Mouse (Mus musculus) neural tube, embryonic 13.5 days (tissue): ENCODE data around the gene Svbp. TPM values are rescaled to one million over a fixed set of nuclear protein-coding genes. Genes with fewer than 3 reads are reported as not detected.

ENCODE experiments used
- ATAC-seq: fragments of 200-750 bp; cut with Nextera tagmentation; 2 replicates; pipeline ENCODE4 v1.8.0; 2017; ENCODE audit warnings: low read depth, mild to moderate bottlenecking, moderate TSS enrichment, moderate library complexity
- H3K27ac ChIP-seq: fragments of 300-500 bp; sonication (generic); replicated peaks from 2 replicates; pipeline ENCODE4 v1.5.1; 2015; ENCODE audit warnings: moderate library complexity, mild to moderate bottlenecking, inconsistent platforms
- H3K27me3 ChIP-seq: fragments of 300-500 bp; sonication (generic); 2 replicates; pipeline ENCODE4 v1.6.1; 2015; ENCODE audit warnings: mild to moderate bottlenecking, inconsistent platforms
- H3K36me3 ChIP-seq: fragments of 300-500 bp; sonication (generic); 2 replicates; pipeline ENCODE4 v1.6.1; 2015; ENCODE audit warnings: mild to moderate bottlenecking, inconsistent platforms
- H3K4me1 ChIP-seq: fragments of 300-500 bp; sonication (generic); replicated peaks from 2 replicates; pipeline ENCODE4 v1.6.1; 2015; ENCODE audit warnings: inconsistent platforms
- H3K4me2 ChIP-seq: fragments of 300-500 bp; sonication (generic); 2 replicates; pipeline ENCODE4 v1.6.1; 2015; ENCODE audit warnings: inconsistent platforms, mild to moderate bottlenecking, moderate library complexity
- H3K4me3 ChIP-seq: fragments of 300-500 bp; sonication (generic); 2 replicates; pipeline ENCODE4 v1.5.1; 2015; ENCODE audit warnings: mild to moderate bottlenecking, inconsistent platforms
- H3K9ac ChIP-seq: fragments of 300-500 bp; sonication (generic); 2 replicates; pipeline ENCODE4 v1.6.1; 2015; ENCODE audit warnings: moderate library complexity, mild to moderate bottlenecking, inconsistent platforms
- H3K9me3 ChIP-seq: fragments of 300-500 bp; sonication (generic); 2 replicates; pipeline ENCODE4 v1.6.1; 2016; ENCODE audit warnings: inconsistent platforms
- WGBS: fragments of 180-500 bp; shearing (Covaris S2); methylation state at CpG from one replicate; pipeline ENCODE4 v1.1.7; 2015; 5-methylcytosine and 5-hydroxymethylcytosine counted together
- polyA plus RNA-seq: library from polyadenylated mRNA; unstranded; fragments of >200 nt; fragmentation: Nextera tagmentation; extraction: Ambion mirVana; gene quantifications from 2 replicates; pipeline ENCODE4 v1.2.1, GENCODE M21; 2015

Svbp gene
- polyA plus RNA-seq, 1 experiment from 2014 or later: 246 TPM

DNA sequence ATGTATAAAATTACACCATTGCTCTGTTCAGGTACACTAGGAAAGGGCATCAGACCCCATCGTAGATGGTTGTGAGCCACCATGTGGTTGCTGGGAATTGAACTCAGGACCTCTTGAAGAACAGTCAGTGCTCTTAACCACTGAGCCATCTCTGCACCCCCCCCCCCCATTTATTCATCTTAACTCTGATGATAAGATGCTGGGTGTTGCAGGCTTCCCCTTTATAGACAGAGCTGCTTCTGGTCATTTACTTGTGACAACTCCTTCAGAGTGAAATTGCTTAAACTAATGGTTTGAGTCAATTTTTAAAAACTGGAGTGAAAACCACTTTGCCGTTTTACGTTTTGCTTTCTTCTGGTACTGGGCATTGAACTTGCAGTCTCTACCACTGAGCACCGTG lies 2.3 kb upstream of the Svbp start:
- whole genome bisulfite sequencing: 83% methylated on average over 4 of the region's 4 CpGs
- H3K4me3 ChIP-seq: no peak overlapping the region
- H3K36me3 ChIP-seq: 0 out of 2 replicates have a peak, but pooled peaks cover 1% of the 10 kb centered on the region
- no peaks in the 10 kb centered on the region for H3K27me3 ChIP-seq
- H3K4me2 ChIP-seq: no peak overlapping the region
- no peak for ATAC-seq
- H3K9me3 ChIP-seq: no peaks in the 10 kb centered on the region
- no peak overlapping the region for H3K27ac ChIP-seq
- peaks cover 22% of the 10 kb centered on the region for H3K4me1 ChIP-seq
- no peak overlapping the region for H3K9ac ChIP-seq

DNA sequence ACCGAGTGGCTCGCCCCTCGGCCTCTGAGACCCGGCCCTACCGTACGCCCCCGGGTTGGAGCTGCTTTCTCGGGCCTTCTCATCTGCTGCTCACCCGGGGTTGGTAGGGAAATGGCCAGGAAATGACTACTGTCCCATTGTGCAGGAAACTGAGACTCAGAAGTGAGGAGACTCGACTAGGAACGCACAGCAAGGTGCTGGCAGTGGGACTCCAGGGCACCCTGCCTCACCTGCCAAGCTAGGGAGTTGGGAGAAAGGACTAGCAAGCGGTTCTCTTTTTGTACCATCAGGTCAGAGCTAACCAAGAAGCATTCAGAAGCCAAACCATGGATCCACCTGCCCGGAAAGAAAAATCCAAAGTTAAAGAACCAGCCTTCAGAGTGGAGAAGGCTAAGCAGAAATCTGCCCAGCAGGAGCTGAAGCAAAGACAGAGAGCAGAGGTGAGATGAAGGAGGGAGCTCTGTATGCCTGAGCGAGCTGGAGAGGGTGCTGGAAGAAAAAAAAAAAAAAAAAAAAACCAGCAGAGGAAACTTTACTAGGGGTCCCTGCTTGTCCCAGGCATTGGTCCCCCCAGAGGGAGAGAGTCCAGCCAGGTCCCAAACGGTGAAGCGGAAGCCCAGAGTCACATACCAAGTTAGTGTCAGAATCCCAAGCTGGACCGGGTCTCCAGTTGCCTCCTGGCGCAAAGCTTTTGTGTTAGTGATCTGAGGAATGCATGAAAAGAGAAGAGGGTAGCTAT lies 645 bp downstream of the Svbp start:
- Histone ChIP-seq H3K9me3 (no peaks in the 10 kb centered on the region), H3K27me3 (no peaks in the 10 kb centered on the region), H3K4me3 (peak overlapping the region; percentile 63), H3K36me3 (peaks cover 18% of the 10 kb centered on the region), H3K27ac (peak overlapping the region; percentile 85), H3K4me1 (peaks cover 31% of the 10 kb centered on the region), H3K9ac (peak overlapping the region; percentile 81), H3K4me2 (peak overlapping the region; percentile 70)
- ATAC-seq: peak; percentile 30; the same call in 1 of the 2 replicates
- 7% methylated on average over 18 of the region's 18 CpGs for WGBS

DNA sequence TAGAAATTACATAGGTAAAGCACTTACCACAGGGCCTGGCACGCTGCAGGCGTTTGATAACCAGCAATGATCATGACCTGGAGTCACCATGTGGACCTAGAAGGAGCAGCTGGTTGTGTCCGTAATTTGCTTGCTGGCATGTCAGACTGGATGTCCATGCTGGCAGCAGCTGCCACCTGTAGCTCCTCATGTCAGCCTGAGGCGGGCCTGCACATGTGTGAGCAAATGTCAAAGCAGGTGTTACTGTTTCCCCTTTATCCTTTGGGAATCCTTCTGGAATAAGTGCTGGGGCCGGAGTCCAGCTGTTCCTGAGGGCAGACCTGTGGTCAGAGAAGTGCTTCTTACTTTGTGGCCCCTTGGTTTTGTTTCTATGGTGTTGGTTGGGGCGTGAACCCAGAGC lies 3.0 kb downstream of the Svbp start:
- H3K4me1 ChIP-seq: peaks cover 31% of the 10 kb centered on the region
- H3K27me3 ChIP-seq: no peaks in the 10 kb centered on the region
- H3K4me2 ChIP-seq: 0 out of 2 replicates have a peak overlapping the region, but pooled peaks have one; percentile 70
- WGBS: 82% methylated on average over 6 of the region's 6 CpGs
- H3K9me3 ChIP-seq: no peaks in the 10 kb centered on the region
- no peak for ATAC-seq
- H3K27ac ChIP-seq: no peak overlapping the region
- H3K4me3 ChIP-seq: no peak overlapping the region
- no peak overlapping the region for H3K9ac ChIP-seq
- H3K36me3 ChIP-seq: peaks cover 35% of the 10 kb centered on the region

DNA sequence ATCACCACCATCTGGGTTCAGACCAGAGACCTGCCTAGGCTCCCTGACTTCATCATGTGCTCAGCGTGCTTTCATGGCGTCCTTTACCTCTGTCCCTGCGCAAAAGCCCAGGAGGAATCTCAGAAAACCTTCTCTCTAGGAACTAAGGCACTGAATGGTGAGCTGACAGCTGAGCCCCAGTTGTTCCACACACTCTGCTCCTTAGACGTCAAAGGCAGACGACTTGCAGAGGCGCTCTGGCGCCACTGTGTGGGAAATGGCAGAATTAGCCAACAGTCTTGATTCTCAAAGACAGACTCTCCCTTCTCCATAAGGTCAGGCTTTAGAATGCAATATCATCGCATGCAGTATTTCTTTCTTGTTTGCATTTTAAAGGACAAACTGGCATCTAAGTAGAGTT lies 9.6 kb downstream of the Svbp start:
- Histone ChIP-seq H3K27me3 (no peaks in the 10 kb centered on the region), H3K36me3 (peaks cover 24% of the 10 kb centered on the region), H3K9me3 (no peaks in the 10 kb centered on the region), H3K9ac (no peak overlapping the region), H3K4me2 (no peak overlapping the region), H3K4me3 (no peak overlapping the region), H3K4me1 (peaks cover 13% of the 10 kb centered on the region), H3K27ac (no peak overlapping the region)
- WGBS: 17% methylated on average over 8 of the region's 8 CpGs
- peak; percentile 74; the same call in 1 of the 2 replicates for ATAC-seq

DNA sequence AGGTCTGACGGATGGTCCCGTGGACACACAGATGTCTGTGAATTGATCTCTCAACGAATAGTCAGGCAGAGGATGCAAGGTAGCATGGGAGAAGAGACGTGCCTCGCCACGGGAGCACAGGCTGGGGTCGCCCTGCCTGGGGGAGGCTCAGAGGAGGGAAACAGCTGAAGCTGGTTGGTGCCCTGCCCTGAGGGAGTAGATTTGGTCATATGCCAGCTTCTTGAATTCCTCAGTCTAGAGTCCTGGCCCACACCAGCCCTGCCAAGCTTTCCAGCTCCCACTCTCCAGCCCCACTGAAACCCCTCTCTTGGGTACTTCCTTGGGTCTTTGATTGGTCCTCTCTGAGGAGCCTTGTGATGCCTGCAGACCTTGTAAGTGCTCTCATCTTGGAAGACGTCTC lies 21.6 kb downstream of the Svbp start:
- H3K27ac ChIP-seq: no peak overlapping the region
- H3K36me3 ChIP-seq: no peaks in the 10 kb centered on the region
- no peak for ATAC-seq
- H3K9me3 ChIP-seq: no peaks in the 10 kb centered on the region
- 73% methylated on average over 8 of the region's 8 CpGs for WGBS
- H3K4me2 ChIP-seq: no peak overlapping the region
- no peak overlapping the region for H3K9ac ChIP-seq
- peaks cover 10% of the 10 kb centered on the region; the same call in 1 of the 2 replicates for H3K4me1 ChIP-seq
- no peaks in the 10 kb centered on the region for H3K27me3 ChIP-seq
- H3K4me3 ChIP-seq: no peak overlapping the region

GRCm38 (mm10) chr4:119218169-119218568 lies 23.1 kb downstream of the Svbp start, which contains the start of gene Tmem269:
Gene Tmem269 (minus strand): TSS chr4:119218217.
- no peaks in the 10 kb centered on the region for H3K9me3 ChIP-seq
- no peak within 1 kb of the TSS for H3K4me2 ChIP-seq
- no peak within 1 kb of the TSS for H3K27ac ChIP-seq
- 0 out of 2 replicates have a peak, but pooled peaks cover 4% of the 10 kb centered on the region for H3K36me3 ChIP-seq
- no peak within 1 kb of the TSS for H3K9ac ChIP-seq
- no peak within 1 kb of the TSS for H3K4me3 ChIP-seq
- no peak for ATAC-seq
- no peaks in the 10 kb centered on the region for H3K27me3 ChIP-seq
- WGBS: 14% methylated on average over 11 of the region's 11 CpGs
- peaks cover 10% of the 10 kb centered on the region; the same call in 1 of the 2 replicates for H3K4me1 ChIP-seq

- no peak overlapping the region for H3K4me2 ChIP-seq
- no peak for ATAC-seq
- H3K27me3 ChIP-seq: no peaks in the 10 kb centered on the region
- no peaks in the 10 kb centered on the region for H3K9me3 ChIP-seq
- H3K9ac ChIP-seq: no peak overlapping the region
- peaks cover 55% of the 10 kb centered on the region for H3K36me3 ChIP-seq
- H3K4me1 ChIP-seq: no peaks in the 10 kb centered on the region
- 97% methylated on average over 1 of the region's 1 CpGs for WGBS
- no peak overlapping the region for H3K27ac ChIP-seq
- H3K4me3 ChIP-seq: no peak overlapping the region
Observed at GRCm38 (mm10) chr4:119223696-119224095, 28.6 kb downstream of the Svbp start.

DNA sequence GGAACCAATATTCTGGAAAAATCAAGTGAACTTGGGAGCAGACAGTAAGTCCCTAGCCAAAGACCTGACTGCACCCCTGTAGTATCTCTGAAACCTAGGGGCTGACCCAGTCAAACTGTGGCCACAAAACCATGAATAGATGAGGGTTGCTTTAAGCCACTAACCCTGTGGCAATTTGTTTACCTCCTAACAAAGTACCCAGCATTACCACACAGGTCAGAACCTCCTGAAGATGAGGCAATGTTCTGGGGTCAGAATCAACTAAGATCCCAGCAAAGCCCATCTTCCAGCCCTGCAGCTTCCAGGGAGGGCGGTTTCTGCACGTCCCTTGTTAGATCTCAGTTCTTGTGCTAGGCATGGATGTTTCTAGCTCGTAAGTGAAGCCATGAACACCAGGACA lies 29.4 kb downstream of the Svbp start:
- H3K9me3 ChIP-seq: no peaks in the 10 kb centered on the region
- H3K36me3 ChIP-seq: peaks cover 57% of the 10 kb centered on the region
- no peak overlapping the region for H3K4me3 ChIP-seq
- H3K27me3 ChIP-seq: no peaks in the 10 kb centered on the region
- no peak overlapping the region for H3K27ac ChIP-seq
- ATAC-seq: no peak
- no peak overlapping the region for H3K4me2 ChIP-seq
- WGBS: 96% methylated on average over 3 of the region's 3 CpGs
- H3K9ac ChIP-seq: no peak overlapping the region
- H3K4me1 ChIP-seq: no peaks in the 10 kb centered on the region

GRCm38 (mm10) chr4:119225719-119226118 lies 30.6 kb downstream of the Svbp start:
- Histone ChIP-seq H3K9ac (no peak overlapping the region), H3K36me3 (peaks cover 57% of the 10 kb centered on the region), H3K4me1 (no peaks in the 10 kb centered on the region), H3K9me3 (no peaks in the 10 kb centered on the region), H3K27ac (no peak overlapping the region), H3K27me3 (no peaks in the 10 kb centered on the region), H3K4me3 (no peak overlapping the region), H3K4me2 (no peak overlapping the region)
- ATAC-seq: no peak
- 90% methylated on average over 9 of the region's 9 CpGs for WGBS

DNA sequence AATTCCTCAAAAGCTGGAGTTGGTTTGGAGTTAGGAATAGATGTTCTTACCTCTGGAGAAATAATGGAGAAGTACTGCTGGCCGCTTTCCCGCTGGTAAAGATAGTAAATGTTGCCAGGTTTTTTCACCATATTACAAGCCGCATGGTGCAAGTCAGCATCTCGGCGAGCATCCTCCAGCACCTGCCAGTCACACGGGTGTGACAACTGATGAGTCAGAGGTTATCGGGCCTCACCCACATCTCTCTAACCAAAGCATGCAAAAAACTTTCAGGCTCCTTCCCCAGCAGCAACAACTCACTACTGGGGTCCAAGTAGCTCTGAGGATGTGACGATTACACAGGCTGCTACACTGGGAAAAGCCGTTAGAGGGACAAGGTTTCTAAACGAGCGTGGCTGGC lies 31.6 kb downstream of the Svbp start:
- Histone ChIP-seq H3K4me3 (no peak overlapping the region), H3K9me3 (no peaks in the 10 kb centered on the region), H3K9ac (no peak overlapping the region), H3K27me3 (no peaks in the 10 kb centered on the region), H3K4me1 (peaks cover 6% of the 10 kb centered on the region), H3K27ac (no peak overlapping the region), H3K4me2 (no peak overlapping the region), H3K36me3 (peaks cover 57% of the 10 kb centered on the region)
- WGBS: 95% methylated on average over 11 of the region's 11 CpGs
- no peak for ATAC-seq

- H3K9ac ChIP-seq: peak within 1 kb of the TSS; percentile 85
- H3K9me3 ChIP-seq: no peaks in the 10 kb centered on the region
- peak within 1 kb of the TSS; percentile 81 for H3K4me2 ChIP-seq
- H3K27ac ChIP-seq: peak within 1 kb of the TSS; percentile 61
- H3K27me3 ChIP-seq: no peaks in the 10 kb centered on the region
- peaks cover 22% of the 10 kb centered on the region for H3K36me3 ChIP-seq
- peaks cover 24% of the 10 kb centered on the region for H3K4me1 ChIP-seq
- peak; percentile 96 for ATAC-seq
- peak within 1 kb of the TSS; percentile 88 for H3K4me3 ChIP-seq
- under 1% methylated on average over 65 of the region's 71 CpGs for WGBS
Observed at GRCm38 (mm10) chr4:119232410-119233255, 37.5 kb downstream of the Svbp start, which contains the start of the genes AU022252 and P3h1. Gene AU022252 (minus strand): TSS chr4:119232712. Gene P3h1 (plus strand): TSS chr4:119232915.
